Mouse (Mus musculus) embryonic facial prominence, embryonic 13.5 days (tissue): ENCODE measurements at regions not wholly inside any gene's neighbourhood (a gene's known extent, or its start where the extent isn't known, plus 50 kb on each side); places are given as distances from the start of the nearest gene placed in this dataset.

Experiments
- ATAC-seq: fragments of 200-750 bp; cut with Nextera tagmentation; 2 replicates; pipeline ENCODE4 v1.8.0; 2017; ENCODE audit warnings: low read depth; ENCODE audit not compliant: insufficient number of reproducible peaks, insufficient read depth, low FRiP score, low TSS enrichment
- H3K27ac ChIP-seq: fragments of 300-500 bp; sonication (generic); 2 replicates; pipeline ENCODE4 v1.5.1; 2015; ENCODE audit warnings: moderate library complexity, mild to moderate bottlenecking, inconsistent platforms
- H3K27me3 ChIP-seq: fragments of 300-500 bp; sonication (generic); 2 replicates; pipeline ENCODE4 v1.6.1; 2015; ENCODE audit warnings: mild to moderate bottlenecking, inconsistent platforms
- H3K36me3 ChIP-seq: fragments of 300-500 bp; sonication (generic); 2 replicates; pipeline ENCODE4 v1.6.1; 2015; ENCODE audit warnings: mild to moderate bottlenecking, inconsistent platforms
- H3K4me1 ChIP-seq: fragments of 300-500 bp; sonication (generic); 2 replicates; pipeline ENCODE4 v1.6.1; 2015; ENCODE audit warnings: inconsistent platforms
- H3K4me2 ChIP-seq: fragments of 300-500 bp; sonication (generic); 2 replicates; pipeline ENCODE4 v1.6.1; 2015; ENCODE audit warnings: moderate library complexity, mild to moderate bottlenecking, inconsistent platforms
- H3K4me3 ChIP-seq: fragments of 300-500 bp; sonication (generic); 2 replicates; pipeline ENCODE4 v1.5.1; 2015; ENCODE audit warnings: mild to moderate bottlenecking, inconsistent platforms
- H3K9ac ChIP-seq: fragments of 300-500 bp; sonication (generic); 2 replicates; pipeline ENCODE4 v1.6.1; 2015; ENCODE audit warnings: mild to moderate bottlenecking, inconsistent platforms
- H3K9me3 ChIP-seq: fragments of 300-500 bp; sonication (generic); 2 replicates; pipeline ENCODE4 v1.6.1; 2016; ENCODE audit warnings: inconsistent platforms
- WGBS: fragments of 180-500 bp; shearing (Covaris S2); methylation state at CpG from one replicate; pipeline ENCODE4 v1.1.7; 2015; ENCODE audit warnings: mixed read lengths; 5-methylcytosine and 5-hydroxymethylcytosine counted together

GRCm38 (mm10) chr12:26060378-26060777 is 354.7 kb downstream of the Rnf144a start:
- H3K4me1 ChIP-seq = no peaks in the 10 kb centered on the region
- H3K36me3 ChIP-seq = no peaks in the 10 kb centered on the region
- no peak overlapping the region for H3K9ac ChIP-seq
- no peak overlapping the region for H3K4me2 ChIP-seq
- 47% methylated on average over 3 of the region's 3 CpGs for WGBS
- no peak overlapping the region for H3K4me3 ChIP-seq
- no peak for ATAC-seq
- H3K27me3 ChIP-seq = no peaks in the 10 kb centered on the region
- H3K27ac ChIP-seq = no peak overlapping the region
- no peaks in the 10 kb centered on the region for H3K9me3 ChIP-seq

DNA sequence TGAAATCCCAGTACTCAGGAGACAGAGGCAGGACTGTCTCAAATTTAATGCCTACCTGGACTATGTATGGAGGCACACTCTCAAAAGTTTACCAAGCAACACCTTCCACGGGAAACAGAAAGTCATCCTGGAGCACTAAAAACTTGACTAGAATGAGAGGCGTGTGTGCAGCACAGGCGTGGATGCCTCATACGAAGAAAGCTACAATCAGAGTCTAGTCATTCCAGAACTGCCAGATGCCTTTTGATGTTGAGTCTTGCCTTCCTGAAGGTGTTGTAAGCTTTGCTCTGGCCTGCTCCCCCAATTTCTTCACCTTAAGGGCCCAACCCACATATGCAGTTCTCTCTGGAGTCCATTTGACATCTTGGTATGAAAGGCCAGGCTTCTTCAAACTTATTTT is 356.0 kb downstream of the Rnf144a start:
- WGBS = 80% methylated on average over 4 of the region's 4 CpGs
- ATAC-seq = no peak

GRCm38 (mm10) chr12:26057491-26058054 is 357.5 kb downstream of the Rnf144a start:
- Histone ChIP-seq H3K36me3 (no peaks in the 10 kb centered on the region), H3K9me3 (no peaks in the 10 kb centered on the region), H3K27me3 (no peaks in the 10 kb centered on the region), H3K4me3 (no peak overlapping the region), H3K4me2 (no peak overlapping the region), H3K9ac (no peak overlapping the region), H3K4me1 (no peaks in the 10 kb centered on the region), H3K27ac (no peak overlapping the region)
- no peak for ATAC-seq
- 76% methylated on average over 9 of the region's 9 CpGs for WGBS

More for the DNA sequence above, 356.0 kb downstream of the Rnf144a start:
- Histone ChIP-seq H3K4me2 (no peak overlapping the region), H3K9ac (no peak overlapping the region), H3K4me3 (no peak overlapping the region), H3K27ac (no peak overlapping the region), H3K4me1 (no peaks in the 10 kb centered on the region), H3K9me3 (no peaks in the 10 kb centered on the region), H3K27me3 (no peaks in the 10 kb centered on the region), H3K36me3 (no peaks in the 10 kb centered on the region)

DNA sequence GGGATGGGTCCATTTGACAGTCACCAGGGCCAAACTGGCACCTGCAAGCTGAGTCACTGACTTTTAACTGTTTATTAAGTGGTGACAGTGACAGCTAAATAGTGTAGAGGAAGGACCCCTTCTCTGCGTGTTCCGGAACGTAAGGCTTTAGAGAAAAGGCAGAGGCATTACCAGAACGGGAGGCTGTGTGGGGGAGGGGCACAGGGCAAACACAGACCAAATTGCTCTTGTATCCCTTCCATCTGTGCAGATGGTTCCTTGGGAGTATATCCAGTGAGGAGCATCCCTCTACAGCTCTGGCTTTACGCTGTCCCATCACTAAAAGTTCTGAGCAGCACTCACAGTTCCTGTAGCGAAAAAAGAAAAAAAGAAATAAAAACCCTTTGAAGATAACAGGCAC is 368.1 kb downstream of the Rnf144a start:
- no peak for ATAC-seq
- H3K27ac ChIP-seq = no peak overlapping the region
- H3K9me3 ChIP-seq = no peaks in the 10 kb centered on the region
- H3K4me3 ChIP-seq = no peak overlapping the region
- H3K36me3 ChIP-seq = no peaks in the 10 kb centered on the region
- H3K4me2 ChIP-seq = no peak overlapping the region
- WGBS = 81% methylated on average over 6 of the region's 6 CpGs
- H3K4me1 ChIP-seq = no peaks in the 10 kb centered on the region
- H3K27me3 ChIP-seq = no peaks in the 10 kb centered on the region
- H3K9ac ChIP-seq = no peak overlapping the region

GRCm38 (mm10) chr12:26045321-26045720 is 369.7 kb downstream of the Rnf144a start:
- 88% methylated on average over 1 of the region's 1 CpGs for WGBS
- Histone ChIP-seq H3K27ac (no peak overlapping the region), H3K4me2 (no peak overlapping the region), H3K9ac (no peak overlapping the region), H3K36me3 (no peaks in the 10 kb centered on the region), H3K4me3 (no peak overlapping the region), H3K27me3 (no peaks in the 10 kb centered on the region), H3K4me1 (no peaks in the 10 kb centered on the region), H3K9me3 (no peaks in the 10 kb centered on the region)
- ATAC-seq = no peak

GRCm38 (mm10) chr12:26012951-26013350 is 402.1 kb downstream of the Rnf144a start:
- no peak overlapping the region for H3K27ac ChIP-seq
- no peak for ATAC-seq
- H3K9ac ChIP-seq = no peak overlapping the region
- no peaks in the 10 kb centered on the region for H3K9me3 ChIP-seq
- H3K4me3 ChIP-seq = no peak overlapping the region
- no peak overlapping the region for H3K4me2 ChIP-seq
- no peaks in the 10 kb centered on the region for H3K4me1 ChIP-seq
- H3K36me3 ChIP-seq = no peaks in the 10 kb centered on the region
- WGBS = 76% methylated on average over 5 of the region's 5 CpGs
- no peaks in the 10 kb centered on the region for H3K27me3 ChIP-seq

DNA sequence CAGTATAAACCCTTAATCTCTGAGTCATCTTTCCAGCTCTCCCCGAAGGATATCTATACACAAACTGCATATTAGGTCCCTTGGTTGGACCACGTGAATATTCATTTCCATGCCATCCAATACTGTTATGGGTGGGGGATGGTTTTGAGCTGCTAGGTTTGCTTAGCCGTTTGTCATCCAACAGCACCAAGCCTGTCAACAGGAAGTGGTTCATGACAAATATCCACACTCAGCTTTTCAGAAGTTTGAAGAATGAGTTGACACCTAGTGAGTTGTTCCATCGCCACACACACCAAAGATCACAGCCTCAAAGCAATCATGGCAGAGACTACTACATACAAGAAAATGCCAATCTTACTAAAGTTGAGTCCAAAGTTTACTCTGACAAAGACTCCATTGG is 421.0 kb downstream of the Rnf144a start:
- Histone ChIP-seq H3K9me3 (no peaks in the 10 kb centered on the region), H3K4me1 (peaks cover 3% of the 10 kb centered on the region; the same call in 1 of the 2 replicates), H3K36me3 (no peaks in the 10 kb centered on the region), H3K27ac (no peak overlapping the region), H3K27me3 (no peaks in the 10 kb centered on the region), H3K9ac (no peak overlapping the region), H3K4me2 (no peak overlapping the region), H3K4me3 (no peak overlapping the region)
- WGBS = 85% methylated on average over 4 of the region's 4 CpGs
- ATAC-seq = no peak

DNA sequence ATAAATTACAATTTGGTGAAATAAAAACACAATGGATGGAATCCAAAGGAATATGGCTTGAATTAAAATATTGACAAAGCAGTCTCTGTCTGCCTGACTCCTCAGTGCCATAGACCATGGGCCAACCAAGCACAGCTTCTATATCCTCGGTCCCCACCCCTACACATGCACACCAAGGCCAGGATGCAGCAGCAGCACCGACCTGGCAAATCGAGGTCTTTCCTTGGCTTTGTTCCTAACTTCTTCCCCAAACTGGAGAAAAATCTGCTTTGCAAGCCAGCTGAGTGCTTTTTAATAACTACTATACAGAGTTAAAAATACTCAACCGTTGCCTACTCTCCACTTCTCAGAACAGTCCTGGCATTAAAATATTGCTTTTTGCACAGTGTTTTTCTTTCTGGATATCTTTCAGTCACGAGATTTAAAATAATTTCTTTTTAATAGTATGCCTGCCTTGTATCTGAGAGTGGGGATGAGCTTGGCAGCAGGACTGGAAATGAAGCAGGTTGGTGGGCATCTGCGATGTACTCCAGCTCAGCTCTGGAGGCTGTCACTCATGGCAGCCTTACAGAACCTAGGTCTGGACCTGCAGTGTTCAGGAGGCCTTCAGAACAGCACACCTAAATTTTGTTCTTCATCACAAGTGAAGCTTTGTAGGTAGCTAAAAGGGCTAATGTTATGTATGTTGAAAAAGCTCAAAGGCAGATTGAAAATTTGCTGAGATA is 423.1 kb downstream of the Rnf144a start:
- H3K27me3 ChIP-seq = no peaks in the 10 kb centered on the region
- WGBS = 61% methylated on average over 6 of the region's 6 CpGs
- H3K4me3 ChIP-seq = no peak overlapping the region
- ATAC-seq = no peak
- no peaks in the 10 kb centered on the region for H3K36me3 ChIP-seq
- H3K4me1 ChIP-seq = peaks cover 3% of the 10 kb centered on the region; the same call in 1 of the 2 replicates
- H3K9me3 ChIP-seq = no peaks in the 10 kb centered on the region
- no peak overlapping the region for H3K9ac ChIP-seq
- no peak overlapping the region for H3K4me2 ChIP-seq
- H3K27ac ChIP-seq = no peak overlapping the region

GRCm38 (mm10) chr12:25982545-25982944 is 432.5 kb downstream of the Rnf144a start:
- H3K9me3 ChIP-seq = no peaks in the 10 kb centered on the region

DNA sequence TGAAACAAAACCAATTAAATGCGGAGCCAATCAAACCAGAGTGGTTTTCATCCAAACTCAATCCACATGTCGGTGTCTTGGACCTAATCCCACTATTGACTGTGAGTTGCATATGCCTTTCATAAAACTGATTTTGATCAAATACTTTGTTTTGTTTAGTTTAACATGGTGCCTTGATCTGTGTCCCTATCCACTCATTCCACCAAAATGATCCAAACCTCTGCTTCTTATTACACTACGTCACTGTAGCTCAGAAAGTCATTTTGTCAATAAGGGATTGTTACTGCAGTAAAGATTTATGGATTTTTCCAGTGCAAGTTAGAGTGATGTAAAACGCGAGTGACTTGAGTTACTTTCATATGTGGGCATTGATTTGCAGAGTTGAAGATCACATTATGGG is 436.7 kb downstream of the Rnf144a start:
- no peak overlapping the region for H3K4me3 ChIP-seq
- no peaks in the 10 kb centered on the region for H3K9me3 ChIP-seq
- no peaks in the 10 kb centered on the region for H3K27me3 ChIP-seq
- H3K36me3 ChIP-seq = no peaks in the 10 kb centered on the region
- 26% methylated on average over 5 of the region's 5 CpGs for WGBS
- H3K4me1 ChIP-seq = peaks cover 32% of the 10 kb centered on the region
- H3K4me2 ChIP-seq = no peak overlapping the region
- ATAC-seq = 0 out of 2 replicates have a peak, but pooled peaks have one; percentile 48
- peak overlapping the region; percentile 79 for H3K27ac ChIP-seq
- no peak overlapping the region for H3K9ac ChIP-seq

More at GRCm38 (mm10) chr12:25982545-25982944, 432.5 kb downstream of the Rnf144a start:
- no peak overlapping the region for H3K9ac ChIP-seq
- no peak for ATAC-seq
- H3K4me1 ChIP-seq = peaks cover 21% of the 10 kb centered on the region
- no peaks in the 10 kb centered on the region for H3K36me3 ChIP-seq
- no peak overlapping the region for H3K4me2 ChIP-seq
- H3K27me3 ChIP-seq = no peaks in the 10 kb centered on the region
- no peak overlapping the region for H3K27ac ChIP-seq
- WGBS = 85% methylated on average over 4 of the region's 4 CpGs
- H3K4me3 ChIP-seq = no peak overlapping the region

DNA sequence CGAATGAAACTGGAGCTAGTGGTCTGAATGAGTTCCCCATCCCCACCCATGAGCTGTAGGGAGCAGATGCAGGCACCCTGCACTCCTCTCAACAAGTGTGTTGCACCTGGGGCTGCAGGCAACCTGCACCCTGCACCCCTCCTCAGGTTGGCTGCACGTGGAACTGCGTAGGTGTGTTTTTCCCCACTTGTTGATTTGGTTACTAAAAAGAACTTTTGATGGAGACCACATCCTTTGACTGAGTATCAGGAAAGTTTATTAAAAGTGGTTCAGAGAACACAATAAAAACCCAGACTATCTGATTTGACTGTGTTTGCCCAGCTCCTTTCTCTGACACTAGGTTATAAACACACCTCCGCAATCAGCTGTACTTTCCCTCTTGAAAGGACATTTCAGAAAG is 456.5 kb downstream of the Rnf144a start:
- H3K27ac ChIP-seq = no peak overlapping the region
- H3K9ac ChIP-seq = no peak overlapping the region
- H3K36me3 ChIP-seq = no peaks in the 10 kb centered on the region
- WGBS = 84% methylated on average over 4 of the region's 4 CpGs
- H3K4me1 ChIP-seq = no peaks in the 10 kb centered on the region
- no peak overlapping the region for H3K4me3 ChIP-seq
- no peaks in the 10 kb centered on the region for H3K27me3 ChIP-seq
- no peaks in the 10 kb centered on the region for H3K9me3 ChIP-seq
- no peak for ATAC-seq
- H3K4me2 ChIP-seq = no peak overlapping the region

GRCm38 (mm10) chr12:25957547-25957946 is 457.5 kb downstream of the Rnf144a start:
- no peaks in the 10 kb centered on the region for H3K27me3 ChIP-seq
- no peaks in the 10 kb centered on the region for H3K36me3 ChIP-seq
- H3K9me3 ChIP-seq = no peaks in the 10 kb centered on the region
- H3K4me1 ChIP-seq = no peaks in the 10 kb centered on the region
- 92% methylated on average over 1 of the region's 1 CpGs for WGBS
- H3K27ac ChIP-seq = no peak overlapping the region
- no peak overlapping the region for H3K9ac ChIP-seq
- no peak overlapping the region for H3K4me2 ChIP-seq
- H3K4me3 ChIP-seq = no peak overlapping the region
- ATAC-seq = no peak
